Mouse (Mus musculus): Measurements from ENCODE around the gene Mapk1ip1. TPM values are rescaled to one million over a fixed set of nuclear protein-coding genes. Genes with fewer than 3 reads are reported as not detected.

Gene Mapk1ip1
- polyA plus RNA-seq, 1 experiment from 2014 or later: 3.3 TPM

- DNase-seq (no peak), ATAC-seq (ENCODE audit: low read depth) (no peak)
- Histone ChIP-seq H3K36me3 (no peaks in the 10 kb centered on the region), H3K27me3 (0 out of 2 replicates have a peak, but pooled peaks cover 4% of the 10 kb centered on the region), H3K9me3 (replicated peaks) (no peaks in the 10 kb centered on the region), H3K27ac (no peak overlapping the region), H3K4me2 (no peak overlapping the region), H3K9ac (no peak overlapping the region), H3K4me3 (replicated peaks) (no peak overlapping the region), H3K4me1 (replicated peaks) (no peaks in the 10 kb centered on the region)
- 16% methylated on average over 11 of the region's 11 CpGs for WGBS (ENCODE audit: insufficient replicate concordance)
Observed at GRCm38 (mm10) chr7:138827812-138828211, 18.3 kb downstream of the Mapk1ip1 start.

DNA sequence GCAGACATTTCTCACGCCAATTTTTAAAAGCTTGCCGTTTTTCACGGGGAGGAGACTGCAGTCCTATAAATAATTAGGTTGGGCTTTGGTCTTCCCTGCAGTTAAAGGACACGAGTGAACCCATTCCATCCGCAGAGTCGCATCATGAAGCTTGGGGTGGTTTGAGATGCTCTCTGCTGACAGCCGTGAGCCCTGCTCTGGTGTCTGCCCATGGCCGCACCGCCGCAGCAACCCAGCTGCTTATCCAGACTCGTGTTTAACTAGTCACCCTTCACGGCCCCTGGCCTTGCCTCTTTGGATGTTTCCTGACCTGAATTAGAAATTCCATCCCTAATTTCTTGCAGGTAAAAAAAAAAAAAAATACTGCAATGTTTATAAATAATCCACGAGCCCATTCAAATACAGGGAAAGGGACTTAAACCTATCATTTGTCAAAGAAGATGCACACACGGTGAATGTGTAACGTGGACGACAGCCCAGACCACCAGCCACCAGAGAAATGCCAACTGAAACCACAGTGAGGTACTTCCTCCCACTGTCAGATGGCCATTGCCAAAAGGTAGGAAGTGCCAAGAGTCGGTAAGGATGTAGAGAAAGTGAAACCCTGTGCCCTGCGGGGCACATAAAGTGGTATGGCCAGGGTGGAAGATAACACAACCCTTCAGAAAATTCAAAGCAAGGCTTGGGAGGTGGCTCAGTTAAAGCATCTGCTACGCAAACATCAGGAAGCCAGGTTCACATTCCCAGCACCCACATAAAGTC lies 20.9 kb downstream of the Mapk1ip1 start:
- Histone ChIP-seq H3K9me3 (replicated peaks) (no peaks in the 10 kb centered on the region), H3K4me2 (no peak overlapping the region), H3K27me3 (0 out of 2 replicates have a peak, but pooled peaks cover 4% of the 10 kb centered on the region), H3K36me3 (no peaks in the 10 kb centered on the region), H3K4me1 (replicated peaks) (no peaks in the 10 kb centered on the region), H3K27ac (no peak overlapping the region), H3K9ac (no peak overlapping the region), H3K4me3 (replicated peaks) (no peak overlapping the region)
- no peak for DNase-seq
- no peak for ATAC-seq (ENCODE audit: low read depth)
- WGBS (ENCODE audit: insufficient replicate concordance): 65% methylated on average over 19 of the region's 19 CpGs

DNA sequence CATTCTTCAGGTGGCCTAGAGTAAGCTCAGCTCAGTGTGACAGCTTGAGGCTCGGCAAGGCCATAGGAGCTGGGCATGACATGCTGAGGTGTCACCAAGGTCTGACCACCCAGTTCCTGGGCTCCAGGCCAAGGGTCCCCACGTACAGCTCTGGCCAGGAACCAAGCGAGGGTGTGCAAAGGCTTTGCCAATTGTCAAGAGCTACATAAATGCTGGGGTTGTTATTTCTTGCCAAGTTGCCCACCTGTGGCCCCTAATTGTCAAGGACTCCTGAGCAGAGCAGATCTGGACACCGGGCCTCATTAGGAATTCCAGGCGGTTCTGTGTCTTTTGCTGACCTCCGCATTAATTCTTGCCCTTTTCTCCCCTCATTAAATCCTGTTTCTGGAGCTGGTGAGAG lies 21.6 kb downstream of the Mapk1ip1 start:
- 65% methylated on average over 6 of the region's 6 CpGs for WGBS (ENCODE audit: insufficient replicate concordance)
- Histone ChIP-seq H3K27ac (no peak overlapping the region), H3K36me3 (no peaks in the 10 kb centered on the region), H3K4me2 (no peak overlapping the region), H3K4me3 (replicated peaks) (no peak overlapping the region), H3K27me3 (0 out of 2 replicates have a peak, but pooled peaks cover 4% of the 10 kb centered on the region), H3K9me3 (replicated peaks) (no peaks in the 10 kb centered on the region), H3K9ac (no peak overlapping the region), H3K4me1 (replicated peaks) (no peaks in the 10 kb centered on the region)
- ATAC-seq (ENCODE audit: low read depth) (no peak), DNase-seq (no peak)

DNA sequence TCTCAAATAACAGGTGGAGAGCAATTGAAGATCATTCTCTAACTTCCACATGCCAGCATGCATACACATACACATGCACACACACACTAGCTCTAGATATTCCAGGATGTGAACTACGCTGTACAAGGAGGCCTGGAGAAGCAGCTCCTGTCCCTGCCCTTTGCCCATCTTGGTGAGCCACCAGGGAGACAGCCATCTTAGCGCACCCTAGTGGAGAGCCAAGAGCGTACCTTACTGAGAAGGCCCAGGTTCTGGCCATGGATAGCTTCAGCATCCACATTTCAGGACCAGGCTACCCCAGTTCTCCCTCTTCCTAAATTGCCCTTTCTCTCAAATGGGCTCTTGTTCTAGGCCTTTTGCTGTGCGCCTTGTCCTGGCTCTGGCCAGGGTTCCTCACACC lies 27.8 kb downstream of the Mapk1ip1 start:
- no peaks in the 10 kb centered on the region for H3K4me1 ChIP-seq (replicated peaks)
- no peaks in the 10 kb centered on the region for H3K36me3 ChIP-seq
- no peaks in the 10 kb centered on the region for H3K27me3 ChIP-seq
- ATAC-seq (ENCODE audit: low read depth) (no peak), DNase-seq (no peak)
- H3K4me2 ChIP-seq: no peak overlapping the region
- H3K9ac ChIP-seq: no peak overlapping the region
- H3K4me3 ChIP-seq (replicated peaks): no peak overlapping the region
- H3K9me3 ChIP-seq (replicated peaks): no peaks in the 10 kb centered on the region
- H3K27ac ChIP-seq: no peak overlapping the region
- 38% methylated on average over 4 of the region's 4 CpGs for WGBS (ENCODE audit: insufficient replicate concordance)

- Histone ChIP-seq H3K4me1 (replicated peaks) (no peaks in the 10 kb centered on the region), H3K4me3 (replicated peaks) (no peak overlapping the region), H3K27me3 (no peaks in the 10 kb centered on the region), H3K36me3 (no peaks in the 10 kb centered on the region), H3K9me3 (replicated peaks) (no peaks in the 10 kb centered on the region), H3K4me2 (no peak overlapping the region), H3K9ac (no peak overlapping the region), H3K27ac (no peak overlapping the region)
- WGBS (ENCODE audit: insufficient replicate concordance): 62% methylated on average over 11 of the region's 11 CpGs
- no peak for ATAC-seq (ENCODE audit: low read depth)
- DNase-seq: no peak
Observed at GRCm38 (mm10) chr7:138813213-138813875, 32.7 kb downstream of the Mapk1ip1 start.

GRCm38 (mm10) chr7:138807146-138807545 lies 38.9 kb downstream of the Mapk1ip1 start:
- DNase-seq (no peak), ATAC-seq (ENCODE audit: low read depth) (no peak)
- Histone ChIP-seq H3K27ac (no peak overlapping the region), H3K9ac (no peak overlapping the region), H3K27me3 (no peaks in the 10 kb centered on the region), H3K4me1 (replicated peaks) (no peaks in the 10 kb centered on the region), H3K4me2 (no peak overlapping the region), H3K4me3 (replicated peaks) (no peak overlapping the region), H3K36me3 (no peaks in the 10 kb centered on the region), H3K9me3 (replicated peaks) (0 out of 2 replicates have a peak, but pooled peaks cover 5% of the 10 kb centered on the region)
- 51% methylated on average over 3 of the region's 3 CpGs for WGBS (ENCODE audit: insufficient replicate concordance)

DNA sequence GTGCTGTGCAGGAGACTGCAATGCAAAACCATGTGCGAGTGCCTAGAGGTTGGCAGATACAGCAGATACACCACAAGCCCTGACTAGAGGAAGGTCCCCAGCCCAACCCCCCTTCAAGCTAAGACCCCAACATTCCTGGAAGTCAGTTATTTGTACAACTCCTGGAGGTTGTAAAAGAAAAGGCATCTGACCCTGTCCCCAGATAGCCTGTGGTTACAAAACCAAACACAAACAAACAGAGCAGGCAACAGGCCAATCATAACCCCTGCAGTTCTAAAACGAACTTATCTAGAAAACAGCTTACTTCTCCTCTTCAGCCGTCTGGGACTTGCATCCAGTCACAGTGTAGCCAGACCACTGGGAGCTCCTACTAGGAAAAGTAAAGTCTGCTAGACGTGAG lies 42.7 kb downstream of the Mapk1ip1 start:
- no peak overlapping the region for H3K4me2 ChIP-seq
- no peak overlapping the region for H3K9ac ChIP-seq
- H3K27ac ChIP-seq: no peak overlapping the region
- H3K4me1 ChIP-seq (replicated peaks): no peaks in the 10 kb centered on the region
- no peak for ATAC-seq (ENCODE audit: low read depth)
- DNase-seq: no peak
- H3K9me3 ChIP-seq (replicated peaks): 0 out of 2 replicates have a peak, but pooled peaks cover 5% of the 10 kb centered on the region
- H3K27me3 ChIP-seq: no peaks in the 10 kb centered on the region
- 17% methylated on average over 4 of the region's 4 CpGs for WGBS (ENCODE audit: insufficient replicate concordance)
- no peaks in the 10 kb centered on the region for H3K36me3 ChIP-seq
- no peak overlapping the region for H3K4me3 ChIP-seq (replicated peaks)

- ATAC-seq (ENCODE audit: low read depth) (no peak), DNase-seq (no peak)
- no peaks in the 10 kb centered on the region for H3K27me3 ChIP-seq
- 54% methylated on average over 5 of the region's 5 CpGs for WGBS (ENCODE audit: insufficient replicate concordance)
- no peak overlapping the region for H3K9ac ChIP-seq
- H3K9me3 ChIP-seq (replicated peaks): no peaks in the 10 kb centered on the region
- no peak overlapping the region for H3K4me3 ChIP-seq (replicated peaks)
- H3K27ac ChIP-seq: no peak overlapping the region
- H3K36me3 ChIP-seq: no peaks in the 10 kb centered on the region
- no peaks in the 10 kb centered on the region for H3K4me1 ChIP-seq (replicated peaks)
- no peak overlapping the region for H3K4me2 ChIP-seq
Observed at GRCm38 (mm10) chr7:138788109-138788508, 58.0 kb downstream of the Mapk1ip1 start.

Other genes starting within 250 kb of the Mapk1ip1 start
- 18.0 and 18.3 TPM in 2 replicates for gene Ppp2r2d, start 194 bp downstream of the Mapk1ip1 start, polyA plus RNA-seq (2015; fragmentation: Nextera tagmentation; extraction: Ambion mirVana)
- 51.3 and 56.6 TPM in 2 replicates for gene Bnip3, start 63.2 kb upstream of the Mapk1ip1 start, polyA plus RNA-seq (2015; fragmentation: Nextera tagmentation; extraction: Ambion mirVana)
- 0.03 TPM in 1 of 2 replicates, not detected in the other for gene Jakmip3, start 94.5 kb upstream of the Mapk1ip1 start, polyA plus RNA-seq (2015; fragmentation: Nextera tagmentation; extraction: Ambion mirVana)
- 0.86 and 0.92 TPM in 2 replicates for gene Dpysl4, start 239.7 kb upstream of the Mapk1ip1 start, polyA plus RNA-seq (2015; fragmentation: Nextera tagmentation; extraction: Ambion mirVana)